Mouse (Mus musculus): ENCODE results near the gene Clmp.
"Not testable (repeated sequence)": the region's sequence is repeated elsewhere in the genome, so short reads cannot be mapped to it uniquely, and the experiment has no call there.

The Clmp gene

DNA sequence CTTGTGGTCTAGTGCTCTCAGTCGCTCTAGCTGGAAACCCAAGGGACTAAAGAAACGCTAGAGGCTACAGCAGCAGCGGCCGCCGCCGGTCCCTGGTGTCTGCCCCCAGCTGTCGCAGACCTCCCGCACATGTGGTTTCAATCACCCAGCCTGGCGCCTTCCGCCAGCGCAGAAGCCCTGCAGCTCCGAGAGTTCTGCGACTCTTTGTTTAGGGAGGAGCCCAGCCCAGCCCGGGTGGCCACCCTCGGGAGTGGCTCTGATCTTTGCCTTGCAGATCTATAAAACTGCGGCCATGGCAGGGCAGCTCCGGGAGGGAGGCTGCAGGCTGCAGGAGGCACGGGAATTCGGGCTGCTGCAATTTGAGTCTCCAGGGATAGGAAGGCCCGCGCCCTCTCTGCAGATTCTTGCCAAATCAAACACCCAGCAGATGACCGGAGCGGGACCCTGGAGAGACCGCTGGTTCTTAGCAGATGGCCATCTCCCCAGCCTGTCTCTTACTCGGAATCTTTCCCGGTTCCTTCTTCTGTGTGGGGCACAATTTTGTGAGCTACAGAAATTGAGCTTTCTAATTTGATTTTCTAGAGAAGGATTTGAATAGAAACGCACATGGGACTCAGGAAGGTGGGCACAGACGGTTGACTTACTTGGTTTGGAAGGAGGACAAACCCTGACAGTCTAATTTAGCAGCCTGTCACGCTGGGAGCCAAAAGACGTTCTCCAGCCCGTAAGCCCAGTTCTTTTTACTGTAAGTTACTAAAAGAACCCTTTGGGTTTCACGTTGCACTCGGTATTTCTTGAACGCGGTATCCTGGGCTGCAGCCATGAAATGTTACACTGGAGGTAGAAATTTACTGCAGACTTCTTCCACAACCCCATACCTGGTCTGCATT lies 45.2 kb downstream of the Clmp start:
- in situ Hi-C loops (cut with MboI), result no loop called here

DNA sequence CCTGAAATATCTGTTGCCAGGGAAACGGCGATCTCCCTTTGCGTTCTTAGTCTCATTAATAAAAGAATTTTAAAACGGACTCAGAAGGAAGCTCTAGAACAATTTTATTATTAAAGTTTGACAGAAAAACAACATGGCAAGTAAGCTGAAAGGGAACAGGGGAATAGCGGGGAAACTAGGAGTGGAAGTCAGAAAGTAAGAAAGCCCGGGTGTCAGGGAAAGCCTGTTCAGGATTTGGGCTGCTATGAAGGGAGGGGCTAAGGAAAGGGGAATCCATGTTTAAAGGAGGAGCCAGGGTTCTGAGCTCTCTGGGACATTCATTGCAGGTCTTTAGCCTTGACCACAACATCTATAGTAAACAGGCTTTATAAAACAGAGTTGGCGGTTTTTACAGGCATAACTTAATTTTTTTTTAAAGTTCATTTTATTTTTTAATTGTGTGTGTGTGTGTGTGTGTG lies 45.9 kb downstream of the Clmp start:
- in situ Hi-C loops (cut with MboI), result no loop called here

DNA sequence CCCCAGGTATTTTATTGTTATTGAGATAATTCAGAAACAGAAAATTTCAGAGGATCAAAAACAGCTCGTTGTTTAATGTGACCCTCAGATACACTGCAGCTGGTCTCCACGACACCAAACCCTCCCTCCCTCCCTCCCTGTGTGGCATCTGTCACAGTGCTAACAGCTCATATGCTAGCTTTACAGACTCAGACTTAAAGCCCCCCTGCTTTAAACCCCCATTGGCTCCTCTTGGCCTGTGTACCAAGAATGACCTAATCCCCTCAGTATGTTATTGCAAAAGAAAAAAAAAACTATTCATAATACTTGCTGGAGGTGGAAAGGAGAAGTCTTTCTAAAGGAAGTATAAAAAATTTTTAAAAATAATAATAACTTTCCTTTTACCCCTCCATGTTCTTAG lies 46.5 kb downstream of the Clmp start:
- in situ Hi-C loops (cut with MboI), result no loop called here

DNA sequence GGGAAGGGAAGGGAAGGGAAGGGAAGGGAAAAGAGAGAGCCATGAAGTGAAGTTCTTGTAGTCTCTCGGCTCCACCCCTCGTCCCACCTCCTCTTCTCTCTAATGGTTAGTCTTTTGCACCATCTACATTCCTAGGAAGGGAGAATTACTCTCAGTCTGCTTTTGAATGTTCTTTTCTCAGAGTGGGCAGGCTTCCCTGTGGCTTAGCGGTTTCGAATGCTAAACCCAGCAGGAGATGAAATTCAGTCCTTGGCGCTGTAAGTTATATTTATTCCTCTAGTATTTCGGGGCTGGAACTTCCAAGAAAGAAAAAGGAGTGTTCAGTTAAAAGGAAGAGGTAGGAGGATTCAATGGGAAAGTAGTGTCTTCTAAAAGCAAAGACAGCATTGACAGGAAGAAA lies 51.4 kb downstream of the Clmp start:
- in situ Hi-C loops (cut with MboI), result no loop called here

DNA sequence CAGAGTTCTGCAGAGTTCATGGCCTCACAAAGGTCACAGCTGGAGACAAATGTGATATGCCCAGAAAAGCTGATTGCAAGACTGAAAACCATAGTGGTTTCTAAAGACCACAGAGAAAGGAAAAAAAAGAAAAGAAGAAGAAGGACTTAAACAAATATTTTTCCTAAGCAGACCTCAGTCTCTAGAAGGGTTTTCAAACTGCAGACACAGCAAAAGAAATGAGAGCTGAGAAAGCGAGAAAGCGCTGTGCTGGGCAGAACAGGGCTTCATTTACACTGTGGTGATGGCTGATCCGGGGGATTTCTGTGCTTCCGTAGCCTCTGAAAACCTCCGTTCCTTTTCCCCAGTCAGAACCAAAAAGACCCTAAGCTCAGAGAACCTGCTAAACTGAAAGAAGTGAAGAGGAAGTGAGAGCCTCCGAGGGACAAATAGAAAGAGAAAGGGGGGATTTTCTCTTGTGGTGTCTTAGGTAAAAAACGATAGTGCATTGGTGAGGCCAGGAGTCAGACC lies 57.8 kb downstream of the Clmp start:
- in situ Hi-C loops (cut with MboI), result no loop called here

DNA sequence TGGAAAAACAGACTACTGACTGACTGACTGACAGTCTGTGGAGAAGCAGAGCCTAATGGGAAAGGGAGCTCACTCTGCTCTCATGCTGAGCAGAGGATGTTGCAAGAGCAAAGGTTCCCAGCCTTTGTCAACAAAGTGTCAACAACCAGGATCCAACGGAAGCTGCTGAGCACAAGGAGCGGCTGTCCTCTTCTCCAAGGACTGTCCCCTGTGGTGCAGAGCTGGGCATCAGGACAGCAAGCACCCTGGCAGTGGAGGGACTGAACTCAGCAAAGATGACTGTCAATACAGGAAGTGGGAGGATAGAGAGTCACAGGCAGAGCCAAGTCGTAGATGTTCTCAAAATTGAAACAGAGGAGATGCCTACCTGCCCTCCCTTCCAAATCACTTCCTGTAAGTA lies 58.5 kb downstream of the Clmp start:
- in situ Hi-C loops (cut with MboI), result no loop called here

DNA sequence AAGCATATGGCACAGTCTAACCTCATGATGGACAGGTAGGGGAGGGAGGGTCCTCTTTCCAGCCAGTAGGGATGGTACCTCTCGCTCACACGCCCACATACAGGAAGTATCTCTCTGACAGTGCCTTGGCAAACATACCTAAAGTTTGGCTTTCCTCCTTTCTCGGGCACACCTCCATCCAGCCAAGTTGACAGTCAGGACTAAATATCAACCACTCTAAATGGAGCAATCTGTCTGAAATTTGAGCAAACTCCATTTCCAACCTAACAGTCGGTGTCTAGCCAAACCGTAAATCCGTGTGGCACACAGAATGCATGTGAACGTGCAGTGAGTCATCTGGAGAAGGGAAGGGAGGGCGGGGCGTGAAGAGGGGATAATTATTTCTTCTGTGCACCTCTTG lies 61.0 kb downstream of the Clmp start:
- in situ Hi-C loops (cut with MboI), result no loop called here

DNA sequence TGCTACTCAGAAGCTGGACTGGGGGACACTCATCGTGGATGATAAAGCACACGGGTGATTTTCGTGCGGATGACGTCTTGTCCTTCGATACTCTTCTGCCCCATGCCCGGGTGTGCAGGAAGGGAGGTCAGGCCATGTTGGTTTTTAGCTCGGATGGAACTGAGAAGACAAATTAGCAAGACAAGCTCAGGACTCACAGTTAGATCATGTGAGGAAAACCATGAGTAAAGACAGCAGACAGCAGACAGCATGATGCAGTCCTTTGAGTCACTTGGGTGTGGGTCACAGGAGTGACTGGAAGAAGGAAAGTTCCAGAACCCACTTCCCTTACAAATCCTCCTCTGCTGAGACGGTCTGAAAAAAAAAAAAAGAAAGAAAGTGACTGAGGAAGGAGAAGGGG lies 61.5 kb downstream of the Clmp start:
- in situ Hi-C loops (cut with MboI), result no loop called here

DNA sequence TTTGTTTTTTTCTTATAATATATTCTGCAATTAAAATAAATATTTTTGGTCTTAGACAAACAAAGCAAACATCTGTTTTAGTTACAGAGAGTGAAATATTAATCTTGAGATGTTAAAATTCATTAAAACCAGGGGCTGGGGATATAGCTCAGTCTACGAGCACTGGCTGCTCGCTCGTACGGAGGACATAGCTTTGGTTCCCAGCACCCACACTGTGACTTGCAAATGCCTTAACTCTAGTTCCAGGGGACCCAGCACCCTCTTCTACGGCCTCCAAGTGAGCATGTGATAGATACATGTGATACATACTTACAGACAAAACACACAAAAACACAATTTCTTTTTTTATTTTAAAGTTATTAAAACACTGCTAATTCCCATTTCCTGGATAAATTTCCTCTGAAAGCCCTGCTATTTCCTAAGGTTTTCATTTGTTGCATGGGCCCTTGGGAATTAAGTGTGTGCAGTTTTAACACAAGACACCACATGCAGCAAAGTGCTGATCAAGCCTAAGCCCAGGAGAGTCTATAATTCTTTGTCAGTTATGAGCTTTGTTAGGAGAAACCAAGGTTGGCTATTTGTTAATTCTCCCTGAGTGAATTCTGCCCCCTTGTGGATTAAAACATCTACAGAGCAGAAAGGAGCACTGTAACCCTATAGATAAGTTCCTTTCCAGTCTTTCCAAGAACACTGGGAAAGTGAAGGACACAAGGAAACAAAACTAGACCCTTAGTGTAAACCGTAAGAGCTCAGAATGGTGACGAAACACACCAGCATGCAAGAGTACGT lies 64.3 kb downstream of the Clmp start:
- in situ Hi-C loops (cut with MboI), result loop anchor here (5.0 kb wide), 1 partner anchor 113 kb away; no protein-coding TSS in a partner anchor

DNA sequence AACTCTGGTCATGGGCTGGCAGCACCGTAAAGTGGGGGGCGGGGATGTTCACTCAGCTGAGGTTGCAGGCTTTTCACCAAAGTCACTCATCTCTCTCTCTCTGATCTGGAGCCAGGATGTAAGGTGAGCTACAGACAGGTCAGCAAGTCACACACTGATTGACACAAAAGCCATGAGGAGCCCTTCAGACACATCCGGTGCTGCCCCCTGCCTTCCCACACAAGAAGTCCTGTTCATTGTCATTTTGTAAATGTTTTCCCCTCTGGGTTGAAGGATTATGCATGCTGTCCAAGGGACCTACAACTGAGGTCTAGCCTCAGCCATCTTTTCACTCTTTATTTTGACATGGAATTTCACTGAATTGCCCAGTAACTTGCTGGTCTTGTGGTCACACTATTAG lies 66.0 kb downstream of the Clmp start:
- in situ Hi-C loops (cut with MboI), result loop anchor here (5.0 kb wide), 1 partner anchor 114 kb away; no protein-coding TSS in a partner anchor

DNA sequence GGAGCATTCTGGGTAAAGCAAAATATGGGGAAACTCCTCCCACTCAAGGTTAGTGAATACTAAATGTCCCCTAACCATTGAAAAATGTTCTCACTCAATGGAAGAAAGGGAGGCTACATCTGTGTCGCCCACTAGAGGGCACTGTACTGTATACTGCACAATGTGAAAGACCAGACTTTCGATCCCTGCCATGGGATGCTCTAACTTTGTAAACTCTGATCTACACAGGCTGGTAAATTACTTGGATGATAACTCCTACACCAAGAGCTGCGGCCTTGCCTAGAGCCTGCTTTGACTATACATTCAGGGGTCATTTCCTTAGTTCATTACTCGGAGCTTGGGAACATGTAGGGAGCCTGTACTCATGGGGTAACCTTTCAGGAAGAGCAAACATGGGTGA lies 70.6 kb downstream of the Clmp start:
- in situ Hi-C loops (cut with MboI), result loop anchor here (5.0 kb wide), 1 partner anchor 46 kb away; the partner anchor contains the start of gene Hspa8

DNA sequence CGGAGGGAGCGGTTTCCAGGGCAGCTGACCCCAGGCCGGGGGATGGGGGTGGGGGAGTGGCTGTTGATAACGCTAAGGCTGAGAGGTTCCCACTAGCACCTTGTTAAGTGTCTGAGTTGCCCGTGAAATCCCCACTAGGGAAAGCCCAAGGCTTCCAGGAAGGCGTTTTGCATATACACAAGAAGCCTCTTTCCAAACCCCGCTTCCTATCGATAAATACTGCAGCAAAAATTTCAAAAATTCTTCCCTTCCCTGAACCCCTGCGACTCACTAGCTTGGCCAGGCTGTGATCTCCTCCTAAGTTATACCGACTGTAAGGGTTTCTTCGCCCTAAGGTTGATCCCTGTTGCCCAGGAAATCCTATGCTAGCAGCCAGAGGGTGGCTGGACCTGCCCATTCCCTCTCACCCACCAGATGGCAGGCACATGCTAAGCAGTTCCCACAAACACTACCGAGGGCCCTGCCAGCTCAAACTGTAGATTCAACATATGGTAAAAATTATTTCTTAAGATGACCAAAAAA lies 71.4 kb downstream of the Clmp start:
- in situ Hi-C loops (cut with MboI), result loop anchor here (5.0 kb wide), 1 partner anchor 45 kb away; the partner anchor contains the start of gene Hspa8

DNA sequence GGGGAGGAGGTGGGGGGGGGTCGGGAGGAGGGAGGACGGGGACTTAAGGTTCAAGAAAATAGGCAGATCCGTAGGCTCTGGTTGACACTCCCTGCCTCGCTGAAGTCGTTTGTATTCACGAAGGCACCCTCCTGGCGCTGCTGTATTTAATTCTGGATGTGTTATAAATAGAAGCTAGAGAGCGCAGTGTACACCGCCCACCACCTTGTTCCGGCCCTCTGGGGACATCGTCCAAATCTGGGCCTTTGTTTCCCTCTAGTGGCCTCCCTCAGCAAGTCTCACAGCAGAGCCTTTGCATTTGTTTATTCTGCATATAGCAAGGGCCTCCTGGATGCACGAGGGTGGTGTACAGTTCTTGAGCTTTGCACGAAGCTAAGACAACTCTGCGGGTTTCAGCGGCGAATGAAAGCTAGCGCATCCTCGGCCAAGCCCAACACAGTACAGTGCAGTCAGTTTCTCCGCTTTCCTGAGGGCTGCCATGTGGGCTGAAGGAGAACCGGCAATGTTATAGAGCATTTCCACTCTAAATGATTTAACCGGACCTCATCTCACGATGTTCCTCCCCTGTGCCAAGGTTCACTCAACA lies 72.0 kb downstream of the Clmp start:
- in situ Hi-C loops (cut with MboI), result loop anchor here (5.0 kb wide), 1 partner anchor 45 kb away; the partner anchor contains the start of gene Hspa8

DNA sequence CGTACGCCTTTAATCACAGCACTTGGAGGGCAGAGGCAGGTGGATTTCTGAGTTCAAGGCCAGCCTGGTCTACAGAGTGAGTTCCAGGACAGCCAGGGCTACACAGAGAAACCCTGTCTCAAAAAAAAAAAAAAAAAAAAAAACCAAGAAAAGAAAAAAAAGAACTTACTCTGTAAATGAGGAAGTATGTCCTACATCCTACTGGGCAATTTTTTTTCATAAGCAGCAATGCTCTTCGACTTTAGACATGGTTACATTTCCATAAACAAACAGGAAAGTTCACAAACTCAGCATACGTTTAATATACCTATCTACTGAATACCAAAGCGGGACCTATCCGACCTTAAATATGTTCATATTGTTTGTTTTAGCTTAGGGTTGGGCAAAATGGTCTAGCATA lies 76.6 kb downstream of the Clmp start:
- in situ Hi-C loops (cut with MboI), result no loop called here

DNA sequence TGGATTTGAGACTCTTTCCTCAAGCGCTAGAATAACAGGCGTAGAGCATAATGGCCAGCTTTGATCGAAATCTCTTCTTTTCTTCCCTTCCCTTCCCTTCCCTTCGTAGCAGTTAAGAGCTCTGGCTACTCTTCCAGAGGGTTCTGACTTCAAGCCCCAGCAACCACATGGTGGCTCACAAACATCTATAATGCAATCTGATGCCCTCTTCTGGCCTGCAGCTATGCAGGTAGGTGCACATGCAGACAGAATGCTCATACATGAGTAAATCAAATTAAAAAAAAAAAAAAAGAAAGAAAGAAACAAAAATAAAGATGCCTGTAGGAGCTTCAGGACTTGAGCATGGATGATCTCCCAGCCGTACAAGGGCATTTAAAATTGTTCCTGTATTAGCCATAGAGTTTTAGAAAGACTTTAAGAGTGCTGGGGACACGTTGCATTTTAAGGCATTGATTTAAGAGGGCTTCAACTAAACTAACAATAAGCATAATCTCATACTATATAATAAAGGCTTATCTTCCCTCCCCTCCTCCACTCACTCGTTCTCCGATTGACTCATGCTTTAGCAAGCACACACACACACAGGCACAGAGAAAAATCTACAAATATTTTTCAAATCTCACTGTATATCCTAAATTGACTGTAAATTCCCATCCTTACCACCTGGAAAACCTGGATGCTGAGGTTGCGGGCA lies 79.3 kb downstream of the Clmp start:
- in situ Hi-C loops (cut with MboI), result no loop called here

DNA sequence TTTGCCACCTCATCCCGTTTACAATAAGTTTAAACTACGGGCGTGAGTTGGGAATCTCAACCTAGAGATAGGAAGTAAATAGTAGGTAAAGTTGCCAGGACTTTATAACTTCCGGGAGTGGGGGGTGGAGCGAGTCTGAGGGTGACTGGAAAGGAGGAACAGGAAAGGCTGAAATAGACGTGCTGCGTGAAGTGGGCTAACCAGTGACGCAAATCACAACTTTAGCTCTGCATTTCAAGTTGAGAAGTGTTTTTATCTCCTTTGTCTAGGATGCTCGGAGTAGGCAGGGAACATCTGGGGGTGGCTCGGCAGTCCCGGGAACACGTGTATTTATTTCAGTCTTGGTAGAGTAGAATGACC lies 79.8 kb downstream of the Clmp start:
- in situ Hi-C loops (cut with MboI), result no loop called here

DNA sequence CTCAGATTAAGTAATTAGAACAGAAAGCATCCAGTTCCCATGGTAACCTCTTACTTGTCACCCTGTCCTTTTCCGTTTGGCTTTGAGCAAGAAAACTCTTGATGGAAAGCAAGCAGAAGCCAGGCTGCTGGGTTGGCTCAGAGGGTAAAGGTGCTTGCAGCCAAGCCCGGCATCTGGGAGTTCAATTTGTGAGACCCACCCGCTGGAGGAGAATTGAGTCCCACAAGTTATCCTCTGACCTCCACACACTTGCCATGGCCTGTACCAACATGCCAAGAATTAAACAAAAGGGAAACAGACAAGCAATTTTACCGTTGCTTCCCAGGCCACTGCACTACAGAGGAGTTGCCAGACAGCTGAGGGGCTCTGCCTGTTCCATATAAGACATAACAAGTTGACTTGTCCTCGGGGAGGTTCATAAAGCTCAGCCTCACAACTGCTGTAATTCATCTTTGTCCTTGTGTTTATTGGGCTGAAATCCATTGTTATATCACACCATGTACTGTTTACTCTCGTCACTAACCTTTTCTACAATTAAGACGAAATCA lies 80.4 kb downstream of the Clmp start:
- in situ Hi-C loops (cut with MboI), result no loop called here

DNA sequence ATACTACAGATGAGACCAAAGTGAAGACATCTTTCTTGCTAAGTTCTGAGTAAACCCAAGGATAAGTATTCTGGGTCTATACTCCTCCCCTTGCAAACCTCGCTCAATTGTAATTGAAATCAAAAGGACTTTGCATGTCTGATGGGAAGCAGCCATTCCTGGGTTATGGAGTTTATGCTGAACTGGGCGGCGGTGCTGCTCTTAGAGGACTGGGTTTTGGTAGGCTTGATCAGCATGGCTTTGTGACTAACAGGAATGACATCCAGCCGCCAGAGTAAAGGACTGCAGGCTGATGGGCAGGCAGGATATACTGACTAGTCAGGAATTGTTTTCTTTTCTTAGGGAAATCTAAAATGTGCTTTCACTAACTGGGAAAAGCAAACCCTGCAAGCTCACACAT lies 82.2 kb downstream of the Clmp start:
- in situ Hi-C loops (cut with MboI), result no loop called here

DNA sequence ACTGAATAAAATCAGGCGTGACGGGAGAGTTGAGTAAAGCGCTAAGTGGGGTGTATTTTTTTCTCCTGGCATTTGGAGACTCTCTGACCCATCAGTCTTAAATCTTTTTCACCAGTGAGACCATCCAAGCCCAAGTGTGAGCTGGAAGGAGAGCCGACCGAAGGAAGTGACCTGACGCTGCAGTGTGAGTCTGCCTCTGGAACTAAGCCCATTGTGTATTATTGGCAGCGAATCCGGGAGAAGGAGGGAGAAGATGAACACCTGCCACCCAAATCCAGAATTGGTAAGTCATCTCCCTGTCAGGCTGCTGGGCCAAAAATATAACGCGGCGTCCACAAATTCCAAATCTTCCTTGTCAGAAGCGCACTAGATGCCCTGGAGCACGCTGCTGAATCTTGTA lies 86.5 kb downstream of the Clmp start:
- in situ Hi-C loops (cut with MboI), result no loop called here

DNA sequence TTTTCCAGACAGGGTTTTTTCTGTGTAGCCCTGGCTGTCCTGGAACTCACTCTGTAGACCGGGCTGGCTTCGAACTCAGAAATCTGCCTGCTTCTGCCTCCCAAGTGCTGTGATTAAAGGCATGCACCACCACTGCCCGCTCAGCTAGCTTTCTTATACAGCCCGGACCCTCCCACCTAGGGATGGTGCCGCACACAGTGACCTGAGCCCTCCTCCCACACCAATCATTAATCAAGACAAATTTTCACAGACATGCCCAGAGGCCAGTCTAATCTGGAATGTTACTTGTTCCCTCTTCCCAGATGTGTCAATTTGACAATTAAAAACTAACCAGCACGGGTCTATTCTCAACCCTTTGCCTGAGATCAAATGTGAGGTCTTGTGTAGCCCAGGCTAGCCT lies 87.4 kb downstream of the Clmp start:
- in situ Hi-C loops (cut with MboI), result not testable (repeated sequence)

DNA sequence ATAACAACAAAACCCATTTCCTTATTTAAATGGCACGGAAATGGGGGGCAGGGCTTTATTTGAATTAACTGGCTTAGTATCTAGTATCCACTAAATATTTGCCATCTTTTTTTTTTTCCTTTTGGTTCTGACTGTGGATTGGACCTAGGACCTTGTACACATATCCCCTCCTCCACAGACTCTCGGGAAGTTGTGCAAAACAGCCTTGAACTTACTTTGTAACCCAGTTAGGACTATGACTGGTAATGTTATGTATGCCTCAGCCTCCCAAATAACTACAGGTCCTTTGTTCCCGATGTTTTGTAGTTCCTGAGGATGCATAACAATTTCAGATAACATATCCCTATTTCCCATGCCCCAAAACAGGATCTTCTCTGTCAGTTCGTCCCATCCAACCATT lies 88.1 kb downstream of the Clmp start:
- in situ Hi-C loops (cut with MboI), result no loop called here
